Mouse (Mus musculus) intestine, embryonic 14.5 days (tissue): ENCODE measurements around the gene Igdcc3. TPM values are rescaled to one million over a fixed set of nuclear protein-coding genes. Genes with fewer than 3 reads are reported as not detected.

Experiments used
- ATAC-seq: fragments of 200-750 bp; cut with Nextera tagmentation; replicated peaks from 2 replicates; pipeline ENCODE4 v1.8.0; 2017; ENCODE audit warnings: low read depth, moderate number of reproducible peaks, moderate TSS enrichment, moderate library complexity; ENCODE audit not compliant: low FRiP score, low TSS enrichment
- DNase-seq: peaks from one replicate; pipeline ENCODE4 v3.0.0-alpha.2; 2018; ENCODE audit warnings: low spot score
- H3K27ac ChIP-seq: fragments of 300-500 bp; sonication (generic); 2 replicates; pipeline ENCODE4 v1.5.1; 2014; ENCODE audit warnings: low read depth, mild to moderate bottlenecking, control low read depth
- H3K27me3 ChIP-seq: fragments of 300-500 bp; sonication (generic); replicated peaks from 2 replicates; pipeline ENCODE4 v1.6.1; 2014; ENCODE audit warnings: low read length, control low read depth; ENCODE audit not compliant: control insufficient read depth, insufficient read depth
- H3K36me3 ChIP-seq: fragments of 300-500 bp; sonication (generic); 2 replicates; pipeline ENCODE4 v1.6.1; 2014; ENCODE audit warnings: low read length, control low read depth; ENCODE audit not compliant: control insufficient read depth, insufficient read depth
- H3K4me1 ChIP-seq: fragments of 300-500 bp; sonication (generic); replicated peaks from 2 replicates; pipeline ENCODE4 v1.6.1; 2014; ENCODE audit warnings: low read length, control low read depth, mixed read lengths; ENCODE audit not compliant: control insufficient read depth, insufficient read depth
- H3K4me2 ChIP-seq: fragments of 300-500 bp; sonication (generic); 2 replicates; pipeline ENCODE4 v1.6.1; 2014; ENCODE audit warnings: low read length
- H3K4me3 ChIP-seq: fragments of 300-500 bp; sonication (generic); 2 replicates; pipeline ENCODE4 v1.5.1; 2014; ENCODE audit warnings: low read depth, low read length, control low read depth, mixed read lengths
- H3K9ac ChIP-seq: fragments of 300-500 bp; sonication (generic); 2 replicates; pipeline ENCODE4 v1.6.1; 2014; ENCODE audit warnings: mild to moderate bottlenecking, low read length
- H3K9me3 ChIP-seq: fragments of 300-500 bp; sonication (generic); 2 replicates; pipeline ENCODE4 v1.6.1; 2016; ENCODE audit warnings: low read length, control low read depth; ENCODE audit not compliant: control insufficient read depth
- WGBS: fragments of 180-500 bp; shearing (Covaris S2); extraction: QIAGEN DNeasy Blood & Tissue Kit; methylation state at CpG from one replicate; pipeline ENCODE4 v1.1.7; 2014; 5-methylcytosine and 5-hydroxymethylcytosine counted together
- polyA plus RNA-seq: library from polyadenylated mRNA; unstranded; fragments of >200 nt; fragmentation: Nextera tagmentation; extraction: Ambion mirVana; gene quantifications from 2 replicates; pipeline ENCODE4 v1.2.1, GENCODE M21; 2014

Igdcc3 gene
- polyA plus RNA-seq: 2.7 and 2.9 TPM in 2 replicates

- ATAC-seq (peak; percentile 66; the same call in 1 of the 2 replicates), DNase-seq (peak; percentile 83)
- Histone ChIP-seq H3K4me3 (peak within 1 kb of the TSS; percentile 70), H3K9me3 (no peaks in the 10 kb centered on the region), H3K9ac (peak within 1 kb of the TSS; percentile 63), H3K27ac (peak within 1 kb of the TSS; percentile 82; the same call in 1 of the 2 replicates), H3K36me3 (peaks cover 5% of the 10 kb centered on the region), H3K27me3 (0 out of 2 replicates have a peak, but pooled peaks cover 4% of the 10 kb centered on the region), H3K4me1 (peaks cover 14% of the 10 kb centered on the region; the same call in 1 of the 2 replicates), H3K4me2 (peak within 1 kb of the TSS; percentile 92)
- 1% methylated on average over 34 of the region's 48 CpGs for whole genome bisulfite sequencing
These were observed at the start of gene Igdcc3 for GRCm38 (mm10) chr9:65140936-65141305. Igdcc3 (plus strand) TSS chr9:65141189.

- 23% methylated on average over 6 of the region's 6 CpGs for WGBS
- no peak overlapping the region for H3K9ac ChIP-seq
- H3K27me3 ChIP-seq: no peaks in the 10 kb centered on the region
- H3K36me3 ChIP-seq: no peaks in the 10 kb centered on the region
- ATAC-seq (peak; percentile 73), DNase-seq (peak; percentile 86)
- H3K9me3 ChIP-seq: no peaks in the 10 kb centered on the region
- peak overlapping the region; percentile 24; the same call in 1 of the 2 replicates for H3K27ac ChIP-seq
- H3K4me1 ChIP-seq: peaks cover 12% of the 10 kb centered on the region
- H3K4me3 ChIP-seq: no peak overlapping the region
- H3K4me2 ChIP-seq: peak overlapping the region; percentile 5; the same call in 1 of the 2 replicates
These were observed 46.8 kb upstream of the Igdcc3 start for GRCm38 (mm10) chr9:65094237-65094636.

GRCm38 (mm10) chr9:65100991-65101685, 39.9 kb upstream of the Igdcc3 start, which contains the start of gene Igdcc4:
Igdcc4 (plus strand) TSS chr9:65101486.
- ATAC-seq (peak; percentile 37), DNase-seq (peak; percentile 73)
- Histone ChIP-seq H3K9ac (peak within 1 kb of the TSS; percentile 90), H3K36me3 (no peaks in the 10 kb centered on the region), H3K4me1 (peaks cover 22% of the 10 kb centered on the region), H3K27me3 (no peaks in the 10 kb centered on the region), H3K27ac (peak within 1 kb of the TSS; percentile 93), H3K4me2 (peak within 1 kb of the TSS; percentile 85), H3K4me3 (peak within 1 kb of the TSS; percentile 84), H3K9me3 (peaks cover 6% of the 10 kb centered on the region)
- 2% methylated on average over 43 of the region's 76 CpGs for WGBS

- Histone ChIP-seq H3K4me2 (peak overlapping the region; percentile 85), H3K9ac (peak overlapping the region; percentile 90), H3K4me3 (peak overlapping the region; percentile 84), H3K27ac (peak overlapping the region; percentile 93), H3K9me3 (peaks cover 6% of the 10 kb centered on the region), H3K4me1 (peaks cover 29% of the 10 kb centered on the region), H3K36me3 (no peaks in the 10 kb centered on the region), H3K27me3 (no peaks in the 10 kb centered on the region)
- DNase-seq (peak; percentile 89), ATAC-seq (peak; percentile 64)
- under 1% methylated on average over 39 of the region's 39 CpGs for WGBS
These were observed 39.2 kb upstream of the Igdcc3 start for GRCm38 (mm10) chr9:65101686-65102376.

- DNase-seq: no peak
- WGBS: 1% methylated on average over 34 of the region's 36 CpGs
- Histone ChIP-seq H3K27me3 (no peaks in the 10 kb centered on the region), H3K4me2 (peak overlapping the region; percentile 85), H3K9me3 (peaks cover 6% of the 10 kb centered on the region), H3K36me3 (no peaks in the 10 kb centered on the region), H3K9ac (peak overlapping the region; percentile 90), H3K4me1 (peaks cover 35% of the 10 kb centered on the region), H3K4me3 (peak overlapping the region; percentile 84), H3K27ac (peak overlapping the region; percentile 93)
- peak; percentile 79 for ATAC-seq
These were observed 38.4 kb upstream of the Igdcc3 start for GRCm38 (mm10) chr9:65102377-65103172.

- peaks cover 41% of the 10 kb centered on the region for H3K4me1 ChIP-seq
- H3K9ac ChIP-seq: peak overlapping the region; percentile 90
- peak overlapping the region; percentile 84 for H3K4me3 ChIP-seq
- DNase-seq: no peak
- H3K36me3 ChIP-seq: no peaks in the 10 kb centered on the region
- peaks cover 6% of the 10 kb centered on the region for H3K9me3 ChIP-seq
- no peak for ATAC-seq
- H3K27me3 ChIP-seq: no peaks in the 10 kb centered on the region
- H3K27ac ChIP-seq: peak overlapping the region; percentile 93; the same call in 1 of the 2 replicates
- peak overlapping the region; percentile 85 for H3K4me2 ChIP-seq
- WGBS: 28% methylated on average over 8 of the region's 8 CpGs
These were observed 37.7 kb upstream of the Igdcc3 start for GRCm38 (mm10) chr9:65103173-65103752.

- 75% methylated on average over 4 of the region's 4 CpGs for WGBS
- H3K4me1 ChIP-seq: peaks cover 58% of the 10 kb centered on the region
- no peak overlapping the region for H3K4me3 ChIP-seq
- no peak overlapping the region for H3K9ac ChIP-seq
- H3K9me3 ChIP-seq: no peaks in the 10 kb centered on the region
- H3K27ac ChIP-seq: peak overlapping the region; percentile 18
- no peaks in the 10 kb centered on the region for H3K27me3 ChIP-seq
- ATAC-seq: no peak
- no peak for DNase-seq
- no peak overlapping the region for H3K4me2 ChIP-seq
- peaks cover 6% of the 10 kb centered on the region; the same call in 1 of the 2 replicates for H3K36me3 ChIP-seq
These were observed 34.2 kb upstream of the Igdcc3 start for GRCm38 (mm10) chr9:65106821-65107220.

GRCm38 (mm10) chr9:65107893-65108292, 33.1 kb upstream of the Igdcc3 start:
- Histone ChIP-seq H3K36me3 (peaks cover 9% of the 10 kb centered on the region; the same call in 1 of the 2 replicates), H3K27ac (no peak overlapping the region), H3K9me3 (no peaks in the 10 kb centered on the region), H3K4me2 (no peak overlapping the region), H3K27me3 (no peaks in the 10 kb centered on the region), H3K4me3 (no peak overlapping the region), H3K4me1 (peaks cover 56% of the 10 kb centered on the region), H3K9ac (no peak overlapping the region)
- WGBS: 68% methylated on average over 1 of the region's 1 CpGs
- DNase-seq: no peak
- ATAC-seq: no peak; the same call in 1 of the 2 replicates
